Mouse (Mus musculus): Measurements from ENCODE around the gene Ap1ar. TPM values are rescaled to one million over a fixed set of nuclear protein-coding genes. Genes with fewer than 3 reads are reported as not detected.

The Ap1ar gene
- total RNA-seq, 2 experiments from 2014 or later: 15.5 to 18.7 TPM

DNA sequence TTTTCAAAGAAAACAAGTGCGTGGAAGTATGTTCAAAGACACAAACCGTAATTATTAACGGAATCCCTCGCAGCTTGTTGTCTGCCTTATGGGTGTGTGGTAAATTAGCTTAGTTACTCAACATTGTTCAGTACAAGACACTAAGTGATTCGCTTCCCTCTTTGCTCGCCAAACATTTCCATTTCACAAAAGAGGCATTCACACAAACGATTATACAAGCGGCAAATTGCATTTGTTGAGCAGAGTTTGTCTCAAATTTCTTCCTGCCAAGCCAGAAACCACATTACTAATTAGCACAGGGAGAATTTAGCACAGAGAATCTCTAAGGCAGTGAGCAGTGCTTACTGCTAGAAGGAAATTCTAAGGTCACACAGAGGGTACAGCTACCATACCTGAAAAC, 4.6 kb upstream of the Ap1ar start:
- no peak for DNase-seq

- no peak for DNase-seq
These were observed 785 bp upstream of the Ap1ar start for GRCm38 (mm10) chr3:127837972-127838644.

- DNase-seq: no peak
These were observed 547 bp downstream of the Ap1ar start for GRCm38 (mm10) chr3:127836798-127837153.

DNA sequence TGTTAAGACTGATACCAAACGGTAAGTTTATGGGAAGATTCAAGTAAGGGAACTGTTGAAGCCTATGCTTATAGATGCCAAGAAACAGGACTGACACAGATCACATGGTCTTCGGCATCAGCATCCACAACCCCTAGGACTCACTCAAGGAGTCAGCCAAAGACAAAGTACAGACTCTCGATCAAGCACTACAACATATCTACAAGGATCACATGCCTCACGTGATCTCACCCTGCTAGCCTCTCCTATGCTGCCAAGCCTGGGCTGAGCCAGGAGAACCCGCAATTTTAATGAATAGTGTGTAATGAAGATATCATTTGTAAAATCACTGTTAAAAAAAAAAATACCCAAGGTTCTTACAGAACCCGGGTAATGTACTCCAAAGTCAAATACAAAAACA, 1.7 kb downstream of the Ap1ar start:
- no peak for DNase-seq

DNA sequence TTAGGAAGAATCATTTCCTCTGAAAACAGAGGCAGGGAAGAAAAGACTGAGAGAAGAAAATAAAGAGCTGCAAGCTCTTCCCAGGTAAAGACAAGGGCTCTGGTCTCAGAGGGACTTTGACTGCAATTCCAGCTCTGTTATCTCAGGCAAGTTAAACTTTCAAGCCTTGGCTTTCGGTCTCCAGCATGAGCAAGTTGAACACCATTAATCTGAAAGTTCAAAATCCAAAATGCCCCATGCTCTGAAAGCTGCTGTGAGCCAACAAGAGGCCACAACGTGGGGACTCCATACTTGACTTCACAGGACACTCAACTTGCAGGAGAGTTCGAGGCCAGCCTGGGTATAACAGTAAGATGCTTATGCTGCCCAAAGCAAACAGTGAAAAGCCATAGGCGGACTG, 3.3 kb downstream of the Ap1ar start:
- no peak for DNase-seq

DNA sequence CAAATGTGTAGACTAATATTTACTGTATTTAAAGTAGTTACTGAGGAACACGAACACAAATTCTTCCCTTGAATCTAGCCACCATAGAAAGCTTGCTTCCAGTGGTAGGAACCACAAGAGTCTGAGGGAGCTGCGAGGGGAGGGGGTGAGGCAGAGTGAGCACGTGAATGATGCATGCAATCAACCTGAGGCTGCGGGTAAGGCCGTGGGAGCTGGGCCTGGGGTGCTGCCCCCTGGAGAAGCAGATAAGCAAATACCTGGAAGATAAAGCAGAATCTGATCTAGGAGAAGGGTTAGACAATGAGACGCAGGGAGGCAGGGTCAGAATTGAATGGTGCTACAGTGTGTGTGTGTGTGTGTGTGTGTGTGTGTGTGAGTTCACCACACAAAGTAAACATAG, 6.2 kb downstream of the Ap1ar start:
- no peak for DNase-seq

DNA sequence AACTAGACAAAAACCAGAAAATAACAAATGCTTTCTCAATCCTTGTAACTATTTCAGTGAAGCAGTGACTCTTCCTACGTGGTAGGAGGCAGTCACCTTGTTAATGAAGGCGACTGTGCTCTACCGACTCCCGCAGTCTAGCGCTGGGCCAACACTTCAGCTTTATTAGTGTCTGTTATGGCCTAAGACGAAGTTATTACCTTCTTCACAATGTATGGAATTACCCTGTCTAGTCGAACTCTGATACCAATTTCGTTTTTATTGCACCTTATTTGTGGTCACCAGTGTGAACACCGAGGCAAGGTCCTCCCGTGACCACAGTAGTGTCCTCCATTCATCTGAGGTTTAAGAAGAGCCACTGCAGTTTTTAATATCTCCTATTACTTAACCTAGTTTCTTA, 7.1 kb downstream of the Ap1ar start:
- no peak for DNase-seq

DNA sequence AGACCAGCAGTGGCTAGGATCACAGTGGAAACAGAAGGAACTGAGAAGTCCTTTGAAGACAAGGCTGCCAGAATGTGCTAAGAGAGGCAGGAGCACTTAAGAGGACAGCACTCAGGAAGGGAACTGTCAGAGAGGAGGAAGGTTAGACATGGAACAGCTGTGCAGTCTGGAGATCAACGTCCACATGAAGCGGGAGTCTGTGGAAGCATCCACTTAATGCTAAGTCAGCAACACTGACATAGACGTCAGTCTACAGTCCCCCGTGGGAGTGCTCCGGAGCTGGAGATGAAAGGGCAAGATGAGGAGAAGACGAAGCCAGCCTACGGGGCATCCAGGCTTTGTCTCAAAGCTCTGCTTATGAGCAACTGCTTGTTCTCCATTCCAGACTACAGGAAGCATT, 10.2 kb downstream of the Ap1ar start:
- DNase-seq: no peak

GRCm38 (mm10) chr3:127826503-127826902, 10.8 kb downstream of the Ap1ar start:
- no peak for DNase-seq

DNA sequence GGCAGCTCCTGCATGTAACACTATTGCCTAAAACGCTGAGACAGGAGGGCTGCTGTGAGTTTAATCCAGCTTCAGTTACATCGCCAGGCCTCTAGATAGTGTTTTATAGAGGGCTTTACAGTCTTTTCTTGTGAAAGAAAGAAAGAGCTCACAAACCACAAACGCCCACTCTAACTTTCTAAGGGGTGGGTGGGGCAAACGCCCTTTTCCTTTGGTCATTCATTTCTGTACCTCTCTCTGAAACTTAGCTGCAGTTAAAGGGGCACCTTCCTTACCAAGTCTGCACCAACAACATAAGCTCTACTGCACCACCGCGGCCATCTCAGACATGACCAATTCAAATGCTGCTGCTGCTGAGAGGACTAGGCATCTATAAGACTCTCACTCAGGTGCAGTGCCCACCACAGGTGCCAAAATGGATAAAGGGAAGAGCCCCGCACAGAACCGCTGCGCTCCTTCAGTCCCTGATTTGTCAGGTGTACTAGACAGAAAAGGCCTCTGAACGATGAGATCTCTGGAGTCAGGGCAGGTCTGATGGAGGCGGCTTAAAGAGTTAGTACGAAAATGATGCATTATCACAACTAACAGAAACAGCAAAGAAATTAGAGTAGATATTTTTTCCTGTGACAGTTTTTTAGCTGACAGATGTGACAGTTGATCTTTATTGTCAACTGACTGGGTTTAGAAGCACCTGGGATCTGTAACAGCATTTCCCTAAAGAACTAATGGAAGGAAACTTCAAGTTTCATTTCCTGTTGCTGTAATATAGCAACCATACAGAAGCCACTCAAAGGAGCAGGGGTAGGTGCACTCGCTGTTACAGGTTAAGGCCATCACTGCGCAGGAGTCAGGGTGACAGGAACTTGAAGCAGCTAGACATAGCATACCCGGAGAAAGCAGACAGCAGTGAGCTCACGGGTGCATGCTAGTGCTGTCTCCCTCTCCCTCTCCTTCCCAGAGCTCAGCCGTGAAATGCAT, 13.1 kb downstream of the Ap1ar start:
- no peak for DNase-seq

GRCm38 (mm10) chr3:127821209-127821608, 16.1 kb downstream of the Ap1ar start:
- no peak for DNase-seq

DNA sequence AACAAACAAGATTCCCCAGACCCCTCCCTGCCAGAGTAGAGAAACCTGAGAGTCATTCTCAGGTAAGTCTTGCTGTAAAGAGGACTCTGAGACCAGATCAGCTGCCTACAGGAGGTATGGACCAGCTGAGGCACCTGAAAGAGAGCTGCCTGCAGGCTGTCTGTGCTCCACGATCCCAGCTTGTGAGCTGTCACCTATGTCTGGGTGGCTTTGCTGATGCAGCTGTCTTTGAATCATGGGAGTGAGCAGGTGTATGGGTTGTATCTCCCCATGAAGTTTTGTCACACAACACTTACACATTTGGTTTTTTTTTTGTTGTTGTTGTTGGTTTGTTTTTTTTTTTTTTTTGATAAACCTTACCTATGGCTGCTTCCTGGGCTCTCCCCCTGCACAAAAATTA, 16.9 kb downstream of the Ap1ar start:
- no peak for DNase-seq

GRCm38 (mm10) chr3:127818694-127819663, 18.3 kb downstream of the Ap1ar start:
- DNase-seq: no peak

- no peak for DNase-seq
These were observed 20.1 kb downstream of the Ap1ar start for GRCm38 (mm10) chr3:127817120-127817683.

DNA sequence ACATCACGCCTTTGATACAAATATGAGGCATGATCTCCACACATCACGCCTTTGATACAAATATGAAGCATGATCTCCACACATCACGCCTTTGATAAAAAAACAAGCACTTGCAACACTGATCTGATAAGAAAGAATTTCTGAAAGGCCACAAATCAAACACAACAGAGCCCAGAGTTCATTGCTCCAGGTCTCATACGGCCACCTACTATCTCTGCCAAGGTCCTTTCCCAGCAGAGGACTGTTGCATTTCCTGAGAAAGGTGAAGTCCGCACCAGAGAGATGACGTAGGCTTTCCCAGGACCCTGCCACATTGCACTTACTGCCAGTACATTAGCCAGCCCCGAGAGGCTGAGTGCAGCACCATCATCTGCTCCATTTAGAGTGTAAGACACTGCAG, 28.2 kb downstream of the Ap1ar start:
- no peak for DNase-seq

GRCm38 (mm10) chr3:127807846-127808245, 29.5 kb downstream of the Ap1ar start:
- DNase-seq: no peak

- no peak for DNase-seq
These were observed 31.3 kb downstream of the Ap1ar start for GRCm38 (mm10) chr3:127805991-127806390.

DNA sequence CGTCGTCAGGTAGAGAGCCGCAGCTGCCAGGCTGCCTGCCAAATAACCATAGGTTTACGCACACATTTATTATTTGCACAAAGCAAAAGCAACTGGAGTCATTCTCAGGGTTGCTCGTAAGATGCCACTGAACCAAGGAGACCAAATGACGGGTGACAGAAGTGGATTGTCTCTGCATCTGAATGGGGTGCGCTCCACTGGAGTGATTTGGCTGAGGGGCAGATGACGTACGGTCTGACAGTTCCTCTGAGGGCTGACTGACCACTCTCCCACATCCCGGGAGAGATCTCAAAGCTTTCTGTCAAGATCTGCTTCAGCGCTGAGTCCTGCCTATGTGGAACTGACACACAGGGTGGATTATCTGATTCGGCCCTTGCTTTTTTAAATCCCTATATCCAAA, 32.3 kb downstream of the Ap1ar start:
- no peak for DNase-seq

GRCm38 (mm10) chr3:127804439-127804838, 32.9 kb downstream of the Ap1ar start:
- DNase-seq: no peak

GRCm38 (mm10) chr3:127802814-127803213, 34.5 kb downstream of the Ap1ar start:
- DNase-seq: no peak

- no peak for DNase-seq
These were observed 36.2 kb downstream of the Ap1ar start for GRCm38 (mm10) chr3:127801162-127801561.

- no peak for DNase-seq
These were observed 41.1 kb downstream of the Ap1ar start for GRCm38 (mm10) chr3:127796271-127796670.

Measured in gastrocnemius, postnatal 10 days (tissue).